ENCODE assay signal across 10 mouse cellular contexts in the genomic region with DNA sequence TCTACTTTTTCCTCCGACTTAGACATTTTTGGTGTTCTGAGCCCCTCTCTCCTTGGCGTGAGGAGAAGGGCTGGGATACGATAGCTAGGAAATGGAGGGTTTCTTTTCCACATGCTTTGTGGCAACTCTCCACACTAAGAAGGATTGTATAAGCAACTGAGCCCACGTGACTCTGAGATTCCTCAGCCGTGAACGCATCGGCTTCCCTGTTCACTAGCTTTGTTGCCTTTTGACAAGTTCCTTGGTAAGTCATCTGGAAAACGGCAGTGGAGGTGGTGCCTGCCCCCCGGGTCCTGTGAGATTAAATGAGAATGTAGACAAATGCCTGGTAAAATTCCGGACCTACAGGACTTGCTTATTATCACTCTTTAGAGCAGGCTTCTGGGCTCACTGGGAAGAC.
DNase-seq lines count a peak whose midpoint lies in the region; ATAC-seq and TF ChIP-seq lines count a peak whose summit lies in the region.
"Had no signal": no experiment of that assay in that cellular context is flagged by ENCODE, and none has a peak within 500 bp of the region (broad histone marks: within the 10 kb centered on the region; RNA-seq: fewer than 3 reads in every experiment).

No protein-coding gene starts in this region.

- intact Hi-C loops in heart, adult 2 months (cut with DNase I) = no loop called here

- H3K27me3 ChIP-seq in heart, embryonic 11.5 days (ENCODE audit: control insufficient read depth, insufficient read depth, low read length) = no peaks in the 10 kb centered on the region
- H3K27me3 ChIP-seq in heart, adult 2 months (ENCODE audit: control insufficient read depth, insufficient read depth, low read length) = no peaks in the 10 kb centered on the region
- H3K27me3 ChIP-seq in forebrain, embryonic 12.5 days = no peaks in the 10 kb centered on the region
- no peaks in the 10 kb centered on the region for H3K27me3 ChIP-seq in kidney, embryonic 14.5 days (ENCODE audit: control insufficient read depth, insufficient read depth, low read length)
- no peaks in the 10 kb centered on the region for H3K27me3 ChIP-seq in neural tube, embryonic 13.5 days
- no peaks in the 10 kb centered on the region for H3K27me3 ChIP-seq in liver, postnatal 0 days (ENCODE audit: insufficient read depth, low read length)
- H3K27me3 ChIP-seq: lung, embryonic 15.5 days had no signal

- 45% methylated on average over 10 of the region's 10 CpGs for WGBS in heart, embryonic 11.5 days (ENCODE audit: insufficient replicate concordance)
- 57% methylated on average over 10 of the region's 10 CpGs for WGBS in heart, adult 2 months
- WGBS in forebrain, embryonic 12.5 days = 19% methylated on average over 10 of the region's 10 CpGs
- WGBS in kidney, embryonic 14.5 days = 37% methylated on average over 10 of the region's 10 CpGs
- WGBS in neural tube, embryonic 13.5 days = 47% methylated on average over 10 of the region's 10 CpGs
- 74% methylated on average over 10 of the region's 10 CpGs for WGBS in liver, postnatal 0 days (ENCODE audit: insufficient replicate concordance)

- H3K79me2 ChIP-seq in heart, adult 2 months (replicated peaks; ENCODE audit: control insufficient read depth, insufficient read depth, low read length) = no peaks in the 10 kb centered on the region

- H3K27ac ChIP-seq in heart, embryonic 11.5 days (ENCODE audit: low read depth, low read length) = no peak overlapping the region
- no peak overlapping the region for H3K27ac ChIP-seq in heart, adult 2 months
- no peak overlapping the region for H3K27ac ChIP-seq in forebrain, embryonic 12.5 days
- no peak overlapping the region for H3K27ac ChIP-seq in kidney, embryonic 14.5 days (ENCODE audit: low read depth, low read length)
- no peak overlapping the region for H3K27ac ChIP-seq in neural tube, embryonic 13.5 days (replicated peaks)
- no peak overlapping the region for H3K27ac ChIP-seq in liver, postnatal 0 days (ENCODE audit: low read depth)
- H3K27ac ChIP-seq: lung, embryonic 15.5 days had no signal

- no peak for ATAC-seq in heart, embryonic 11.5 days (replicated peaks; ENCODE audit: insufficient number of reproducible peaks, low FRiP score, low TSS enrichment)
- ATAC-seq in forebrain, embryonic 12.5 days (ENCODE audit: low FRiP score) = peak; percentile 71; the same call in 1 of the 2 replicates
- ATAC-seq in kidney, embryonic 14.5 days (ENCODE audit: low FRiP score, low TSS enrichment) = peak; percentile 77; the same call in 1 of the 2 replicates
- ATAC-seq in neural tube, embryonic 13.5 days (ENCODE audit: low read depth) = no peak; the same call in 1 of the 2 replicates
- no peak for ATAC-seq in liver, postnatal 0 days

- no peaks in the 10 kb centered on the region for H3K36me3 ChIP-seq in heart, embryonic 11.5 days (ENCODE audit: control insufficient read depth, insufficient read depth, low read length)
- H3K36me3 ChIP-seq in heart, adult 2 months (ENCODE audit: control insufficient read depth, insufficient read depth, low read length) = no peaks in the 10 kb centered on the region
- H3K36me3 ChIP-seq in forebrain, embryonic 12.5 days (replicated peaks) = no peaks in the 10 kb centered on the region
- H3K36me3 ChIP-seq in kidney, embryonic 14.5 days (ENCODE audit: control insufficient read depth, insufficient read depth, low read length) = peaks cover 4% of the 10 kb centered on the region; the same call in 1 of the 2 replicates
- H3K36me3 ChIP-seq in neural tube, embryonic 13.5 days = no peaks in the 10 kb centered on the region
- H3K36me3 ChIP-seq in liver, postnatal 0 days (replicated peaks; ENCODE audit: insufficient read depth, low read length) = no peaks in the 10 kb centered on the region
- H3K36me3 ChIP-seq: lung, embryonic 15.5 days had no signal

- peak overlapping the region; percentile 12; the same call in 1 of the 2 replicates for H3K4me2 ChIP-seq in heart, embryonic 11.5 days
- peak overlapping the region; percentile 40 for H3K4me2 ChIP-seq in forebrain, embryonic 12.5 days
- H3K4me2 ChIP-seq in kidney, embryonic 14.5 days (replicated peaks; ENCODE audit: low read depth, low read length) = no peak overlapping the region; the same call in 1 of the 2 replicates
- H3K4me2 ChIP-seq in neural tube, embryonic 13.5 days = peak overlapping the region; percentile 24; the same call in 1 of the 2 replicates
- H3K4me2 ChIP-seq in liver, postnatal 0 days (ENCODE audit: low read depth, low read length) = no peak overlapping the region
- H3K4me2 ChIP-seq: lung, embryonic 15.5 days had no signal

- H3K9ac ChIP-seq in heart, embryonic 11.5 days (ENCODE audit: low read depth, low read length) = no peak overlapping the region
- no peak overlapping the region for H3K9ac ChIP-seq in heart, adult 2 months (ENCODE audit: low read depth, low read length)
- H3K9ac ChIP-seq in forebrain, embryonic 12.5 days = no peak overlapping the region
- no peak overlapping the region for H3K9ac ChIP-seq in kidney, embryonic 14.5 days (ENCODE audit: low read depth, low read length)
- H3K9ac ChIP-seq in neural tube, embryonic 13.5 days = no peak overlapping the region
- H3K9ac ChIP-seq in liver, postnatal 0 days (replicated peaks) = no peak overlapping the region
- H3K9ac ChIP-seq: lung, embryonic 15.5 days had no signal

- no peak for TF ChIP-seq POLR2A in heart, adult 2 months (IDR thresholded peaks at IDR 0.05; ENCODE audit: insufficient read depth, low read depth, low read length)

- H3K9me3 ChIP-seq in heart, embryonic 11.5 days (replicated peaks; ENCODE audit: control insufficient read depth, low read length) = no peaks in the 10 kb centered on the region
- no peaks in the 10 kb centered on the region for H3K9me3 ChIP-seq in forebrain, embryonic 12.5 days
- no peaks in the 10 kb centered on the region for H3K9me3 ChIP-seq in kidney, embryonic 14.5 days (ENCODE audit: control insufficient read depth, low read length)
- no peaks in the 10 kb centered on the region for H3K9me3 ChIP-seq in neural tube, embryonic 13.5 days
- no peaks in the 10 kb centered on the region for H3K9me3 ChIP-seq in liver, postnatal 0 days (ENCODE audit: low read length)
- H3K9me3 ChIP-seq: lung, embryonic 15.5 days had no signal

- DNase-seq in heart, adult 2 months = no peak
- no peak for DNase-seq in ovary, adult 18-20 months (ENCODE audit: low spot score)
- DNase-seq in ovary, postnatal 14 days (ENCODE audit: low spot score) = no peak
- no peak for DNase-seq in liver, postnatal 0 days
- DNase-seq: right cerebral cortex, postnatal 4 days had no signal

- no peak for TF ChIP-seq CTCF in heart, adult 2 months (IDR thresholded peaks at IDR 0.05)
- no peak for TF ChIP-seq CTCF in liver, postnatal 0 days (IDR thresholded peaks at IDR 0.05; ENCODE audit: low read depth)

- H3K4me1 ChIP-seq in heart, embryonic 11.5 days (ENCODE audit: control insufficient read depth, insufficient read depth, low read length) = no peaks in the 10 kb centered on the region
- no peaks in the 10 kb centered on the region; the same call in 1 of the 2 replicates for H3K4me1 ChIP-seq in heart, adult 2 months (ENCODE audit: control insufficient read depth, insufficient read depth, low read length)
- H3K4me1 ChIP-seq in forebrain, embryonic 12.5 days = peaks cover 7% of the 10 kb centered on the region
- peaks cover 3% of the 10 kb centered on the region; the same call in 1 of the 2 replicates for H3K4me1 ChIP-seq in kidney, embryonic 14.5 days (ENCODE audit: control insufficient read depth, insufficient read depth, low read length)
- H3K4me1 ChIP-seq in neural tube, embryonic 13.5 days (replicated peaks) = no peaks in the 10 kb centered on the region
- H3K4me1 ChIP-seq in liver, postnatal 0 days (ENCODE audit: insufficient read depth) = no peaks in the 10 kb centered on the region

- no peak overlapping the region for H3K4me3 ChIP-seq in heart, embryonic 11.5 days (ENCODE audit: low read depth, low read length)
- H3K4me3 ChIP-seq in heart, adult 2 months = no peak overlapping the region
- no peak overlapping the region for H3K4me3 ChIP-seq in forebrain, embryonic 12.5 days (replicated peaks)
- no peak overlapping the region for H3K4me3 ChIP-seq in kidney, embryonic 14.5 days (ENCODE audit: low read length)
- no peak overlapping the region for H3K4me3 ChIP-seq in neural tube, embryonic 13.5 days
- no peak overlapping the region for H3K4me3 ChIP-seq in liver, postnatal 0 days (ENCODE audit: low read depth, low read length)
- H3K4me3 ChIP-seq: lung, embryonic 15.5 days had no signal

- no peak for TF ChIP-seq EP300 in heart, adult 2 months (IDR thresholded peaks at IDR 0.05; ENCODE audit: insufficient read depth, low read depth, low read length)
- TF ChIP-seq EP300 in liver, postnatal 0 days (IDR thresholded peaks at IDR 0.05; ENCODE audit: low read depth) = no peak

Comparison
In these comparisons a context has a peak if more than half of its experiments do, and no peak if none do; other contexts are left out.
1. ATAC-seq: peak in forebrain, embryonic 12.5 days (single experiment) and kidney, embryonic 14.5 days (single experiment); none in heart, embryonic 11.5 days (single experiment), neural tube, embryonic 13.5 days (single experiment) and liver, postnatal 0 days (single experiment).
2. H3K4me2 ChIP-seq: peak in heart, embryonic 11.5 days (single experiment), forebrain, embryonic 12.5 days (single experiment) and neural tube, embryonic 13.5 days (single experiment); none in kidney, embryonic 14.5 days (single experiment) and liver, postnatal 0 days (single experiment).